In genomic region chr1:44745711-44746110, GRCm38 (mm10) we compare ENCODE assay signal across 8 mouse cellular contexts.
DNase-seq lines count a peak whose midpoint lies in the region; ATAC-seq and TF ChIP-seq lines count a peak whose summit lies in the region.

No protein-coding gene starts in this region.

- peak; percentile 43 for TF ChIP-seq CTCF in E14TG2a.4 (conservative IDR thresholded peaks at IDR 0.05; ENCODE audit: low read length)

- ATAC-seq in hindbrain, embryonic 11.5 days (ENCODE audit: low FRiP score): 0 out of 2 replicates have a peak, but pooled peaks have one; percentile 30
- no peak for ATAC-seq in hindbrain, embryonic 12.5 days (ENCODE audit: low FRiP score)
- 0 out of 2 replicates have a peak, but pooled peaks have one; percentile 50 for ATAC-seq in frontal cortex, adult (ENCODE audit: low TSS enrichment)
- no peak for ATAC-seq in CD4-positive, CD25-positive, alpha-beta regulatory T cell, adult 4 months

- 17% methylated on average over 2 of the region's 2 CpGs for WGBS in hindbrain, embryonic 11.5 days
- 14% methylated on average over 2 of the region's 2 CpGs for WGBS in hindbrain, embryonic 12.5 days

- no peak overlapping the region for H3K27ac ChIP-seq in hindbrain, embryonic 11.5 days (ENCODE audit: low read depth, low read length)
- H3K27ac ChIP-seq in hindbrain, embryonic 12.5 days: no peak overlapping the region

- peak; percentile 70 for DNase-seq in hindbrain, embryonic 11.5 days (ENCODE audit: low spot score)
- DNase-seq in adrenal gland, postnatal 10 days: peak; percentile 63
- DNase-seq in layer of hippocampus, postnatal 36 days: peak; percentile 5 to 47
- DNase-seq in retina, adult 2 months (ENCODE audit: low read depth, low spot score): peak; percentile 9

- no peak overlapping the region for H3K4me3 ChIP-seq in hindbrain, embryonic 11.5 days (ENCODE audit: low read depth, low read length)
- H3K4me3 ChIP-seq in hindbrain, embryonic 12.5 days: no peak overlapping the region
- H3K4me3 ChIP-seq in E14TG2a.4 (replicated peaks; ENCODE audit: low read length): no peak overlapping the region

- no peaks in the 10 kb centered on the region for H3K36me3 ChIP-seq in hindbrain, embryonic 11.5 days (ENCODE audit: control insufficient read depth, insufficient read depth, low read length)
- no peaks in the 10 kb centered on the region for H3K36me3 ChIP-seq in hindbrain, embryonic 12.5 days
- H3K36me3 ChIP-seq in E14TG2a.4 (ENCODE audit: insufficient read depth, low read length): no peaks in the 10 kb centered on the region

- H3K27me3 ChIP-seq in hindbrain, embryonic 11.5 days (ENCODE audit: control insufficient read depth, insufficient read depth, low read length): no peaks in the 10 kb centered on the region
- H3K27me3 ChIP-seq in hindbrain, embryonic 12.5 days: no peaks in the 10 kb centered on the region
- H3K27me3 ChIP-seq in E14TG2a.4 (ENCODE audit: insufficient read depth, low read length): no peaks in the 10 kb centered on the region

- no peaks in the 10 kb centered on the region for H3K9me3 ChIP-seq in hindbrain, embryonic 11.5 days (ENCODE audit: control insufficient read depth, low read length)
- no peaks in the 10 kb centered on the region for H3K9me3 ChIP-seq in hindbrain, embryonic 12.5 days (replicated peaks)
- H3K9me3 ChIP-seq in E14TG2a.4 (ENCODE audit: low read length): no peaks in the 10 kb centered on the region

- no peaks in the 10 kb centered on the region for H3K4me1 ChIP-seq in hindbrain, embryonic 11.5 days (replicated peaks; ENCODE audit: control insufficient read depth, insufficient read depth, low read length)
- H3K4me1 ChIP-seq in hindbrain, embryonic 12.5 days: no peaks in the 10 kb centered on the region
- no peaks in the 10 kb centered on the region for H3K4me1 ChIP-seq in E14TG2a.4 (replicated peaks; ENCODE audit: low read depth, low read length)

- no peak overlapping the region for H3K4me2 ChIP-seq in hindbrain, embryonic 11.5 days (replicated peaks; ENCODE audit: low read depth, low read length)
- H3K4me2 ChIP-seq in hindbrain, embryonic 12.5 days (replicated peaks): no peak overlapping the region

- no peak overlapping the region for H3K9ac ChIP-seq in hindbrain, embryonic 11.5 days (ENCODE audit: low read depth, low read length)
- H3K9ac ChIP-seq in hindbrain, embryonic 12.5 days: no peak overlapping the region

Comparison
In these comparisons a context has a peak if more than half of its experiments do, and no peak if none do; other contexts are left out.
1. ATAC-seq: peak in hindbrain, embryonic 11.5 days (single experiment) and frontal cortex, adult (single experiment); none in hindbrain, embryonic 12.5 days (single experiment) and CD4-positive, CD25-positive, alpha-beta regulatory T cell, adult 4 months (single experiment).
2. DNase-seq: peak in every context shown above with its lines; median percentile 70 in hindbrain, embryonic 11.5 days; 63 in adrenal gland, postnatal 10 days; 26 in layer of hippocampus, postnatal 36 days; 9 in retina, adult 2 months.